Mouse (Mus musculus) liver, embryonic 14.5 days (tissue): ENCODE results near the gene Nudt1. TPM values are rescaled to one million over a fixed set of nuclear protein-coding genes. Genes with fewer than 3 reads are reported as not detected.

ENCODE experiments used
- ATAC-seq: fragments of 200-750 bp; cut with Nextera tagmentation; 2 replicates; pipeline ENCODE4 v1.8.0; 2017; ENCODE audit warnings: moderate number of reproducible peaks, mild to moderate bottlenecking, moderate library complexity; ENCODE audit not compliant: insufficient read depth
- DNase-seq, 3 experiments: peaks; one replicate each; pipeline ENCODE4 v3.0.0-alpha.2; 2012 to 2013; ENCODE audit warnings: low read depth in 3 of 3, low spot score in 3 of 3
- H3K27ac ChIP-seq: fragments of 300-500 bp; sonication (generic); 2 replicates; pipeline ENCODE4 v1.5.1; 2014; ENCODE audit warnings: moderate library complexity, mild to moderate bottlenecking, control low read depth, inconsistent platforms
- H3K27me3 ChIP-seq: fragments of 300-500 bp; sonication (generic); 2 replicates; pipeline ENCODE4 v1.6.1; 2014; ENCODE audit warnings: mild to moderate bottlenecking, low read length, moderate library complexity; ENCODE audit not compliant: control insufficient read depth, insufficient read depth
- H3K36me3 ChIP-seq: fragments of 300-500 bp; sonication (generic); replicated peaks from 2 replicates; pipeline ENCODE4 v1.6.1; 2014; ENCODE audit warnings: low read depth; ENCODE audit not compliant: control insufficient read depth, insufficient read depth
- H3K4me1 ChIP-seq, 2 experiments: fragments of 200-500 bp in 1 of 2; fragments of 300-500 bp in 1 of 2; sonication (generic) in 1 of 2; replicated peaks; 2 replicates each; pipeline ENCODE4 v1.6.1; 2012 to 2014; ENCODE audit warnings: antibody characterized with exemption in 1 of 2, inconsistent platforms in 1 of 2, low read length in 1 of 2; ENCODE audit not compliant: control insufficient read depth in 2 of 2, insufficient read depth in 2 of 2
- H3K4me2 ChIP-seq: fragments of 300-500 bp; sonication (generic); 2 replicates; pipeline ENCODE4 v1.6.1; 2014; ENCODE audit warnings: low read depth, mild to moderate bottlenecking, control low read depth, moderate library complexity
- H3K4me3 ChIP-seq, 2 experiments: fragments of 200-500 bp in 1 of 2; fragments of 300-500 bp in 1 of 2; sonication (generic) in 1 of 2; 2 replicates each; pipeline ENCODE4 v1.5.1; 2012 to 2014; ENCODE audit warnings: low read depth in 2 of 2, low read length in 2 of 2, mild to moderate bottlenecking in 2 of 2, control low read depth in 1 of 2, inconsistent platforms in 1 of 2, moderate library complexity in 1 of 2; ENCODE audit not compliant: insufficient read depth in 1 of 2
- H3K9ac ChIP-seq: fragments of 300-500 bp; sonication (generic); replicated peaks from 2 replicates; pipeline ENCODE4 v1.6.1; 2014; ENCODE audit warnings: mild to moderate bottlenecking, control low read depth, moderate library complexity
- H3K9me3 ChIP-seq: fragments of 300-500 bp; sonication (generic); 2 replicates; pipeline ENCODE4 v1.6.1; 2016; ENCODE audit warnings: low read length, mixed read lengths; ENCODE audit not compliant: control insufficient read depth
- CTCF ChIP-seq: IDR thresholded peaks from 2 replicates; pipeline ENCODE4 v1.5.1; 2016; ENCODE audit warnings: antibody characterized with exemption, low read depth, control low read depth
- EP300 ChIP-seq: IDR thresholded peaks from 2 replicates; pipeline ENCODE4 v1.6.1; 2016; ENCODE audit warnings: antibody characterized with exemption, low read depth
- WGBS: fragments of 180-500 bp; shearing (Covaris S2); extraction: QIAGEN DNeasy Blood & Tissue Kit; methylation state at CpG from one replicate; pipeline ENCODE4 v1.1.7; 2014; ENCODE audit not compliant: insufficient replicate concordance; 5-methylcytosine and 5-hydroxymethylcytosine counted together
- polyA plus RNA-seq, 2 experiments: library from polyadenylated mRNA; depleted of rRNA in 1 of 2; stranded (reverse) in 1 of 2; unstranded in 1 of 2; fragments of >200 nt; fragmentation: Nextera tagmentation in 1 of 2; extraction: Ambion mirVana in 1 of 2; gene quantifications; 2 replicates each; pipeline versions ENCODE4 v1.2.1 to v1.2.3; 2012 to 2014

Gene Nudt1
- polyA plus RNA-seq, 2 experiments, result 18.4 to 23.2 TPM

DNA sequence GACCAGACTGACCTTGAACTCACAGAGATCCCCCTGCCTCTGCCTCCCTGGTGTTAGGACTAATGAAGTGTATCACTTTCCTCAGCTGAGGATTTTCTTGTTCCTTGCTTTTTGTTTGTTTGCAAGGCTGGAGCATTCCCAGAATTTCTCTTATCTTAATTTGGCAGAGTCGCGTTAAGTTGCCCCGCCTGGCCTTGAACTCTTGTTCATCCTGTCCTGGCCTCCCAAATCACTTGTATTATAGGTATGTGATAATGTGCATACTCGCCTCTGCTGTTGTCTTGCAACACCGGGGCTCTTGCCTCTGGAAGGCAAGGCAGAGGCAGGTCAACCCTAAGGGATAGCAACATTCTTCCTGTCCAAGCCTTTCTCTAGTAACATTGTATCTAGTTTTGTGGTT is 2.6 kb downstream of the Nudt1 start:
- TF ChIP-seq CTCF (no peak), EP300 (no peak)
- ATAC-seq (no peak), DNase-seq (peak in 1 of 3 experiments; percentile 44)
- Histone ChIP-seq H3K27me3 (no peaks in the 10 kb centered on the region), H3K4me1 (peaks cover 18% of the 10 kb centered on the region in 2 experiments), H3K9ac (peak overlapping the region; percentile 27; the same call in 1 of the 2 replicates), H3K4me2 (peak overlapping the region; percentile 18; the same call in 1 of the 2 replicates), H3K4me3 (no peak overlapping the region), H3K27ac (no peak overlapping the region), H3K9me3 (no peaks in the 10 kb centered on the region), H3K36me3 (no peaks in the 10 kb centered on the region; the same call in 1 of the 2 replicates)
- 42% methylated on average over 5 of the region's 5 CpGs for WGBS

DNA sequence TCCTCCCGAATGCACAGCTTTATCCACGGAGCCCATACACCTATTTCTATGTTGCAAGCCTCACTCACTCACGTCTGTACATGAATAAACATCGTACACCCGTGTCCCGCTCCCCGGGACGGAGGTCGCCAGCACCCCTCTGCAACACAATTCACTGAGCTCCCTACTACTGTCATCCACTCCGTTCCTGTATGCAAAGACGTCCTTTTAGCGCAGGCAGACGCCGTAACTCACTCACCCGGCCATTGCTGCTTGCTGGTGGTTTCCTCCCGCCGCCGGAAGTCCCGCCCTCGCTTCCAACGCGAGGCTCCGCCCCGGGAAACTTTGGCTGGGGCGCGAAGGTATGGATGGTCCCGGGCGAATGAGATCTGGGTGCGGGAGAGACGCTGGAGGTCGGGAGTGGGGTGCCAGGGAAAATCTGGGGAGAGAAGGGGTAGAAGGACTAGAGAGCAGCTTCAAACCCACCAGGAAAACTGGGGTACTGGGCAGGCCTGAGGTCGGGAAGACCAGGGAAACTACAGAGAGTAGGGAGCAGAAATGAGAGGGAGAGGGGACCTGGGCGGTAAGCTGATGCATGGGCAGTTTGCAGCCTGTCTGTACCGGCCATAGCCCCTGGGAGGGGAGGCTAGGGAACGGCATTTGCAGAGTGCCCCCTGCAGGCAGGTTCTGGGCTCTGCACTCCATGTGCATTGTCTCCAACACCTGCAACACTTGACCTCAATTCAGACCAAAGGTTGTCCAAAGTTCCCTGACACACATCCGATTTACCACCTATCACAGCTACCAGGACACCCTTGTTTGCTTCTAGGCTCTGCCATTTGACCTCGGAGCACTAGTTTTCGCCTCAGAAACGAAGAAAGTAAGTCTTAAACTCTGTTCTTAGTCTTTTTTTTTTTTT is 10.4 kb downstream of the Nudt1 start, which contains the start of gene Mrm2:
Gene Mrm2 (minus strand): TSS at position 284 of the 898 bp plus-strand sequence.
- no peak for TF ChIP-seq EP300
- TF ChIP-seq CTCF, result peak; percentile 97
- ATAC-seq, result peak; percentile 87
- Histone ChIP-seq H3K4me3 (peak within 1 kb of the TSS; percentile 69 to 93), H3K4me1 (peaks cover 13 to 16% of the 10 kb centered on the region in 2 experiments), H3K27ac (peak within 1 kb of the TSS; percentile 84), H3K9ac (peak within 1 kb of the TSS; percentile 88), H3K4me2 (peak within 1 kb of the TSS; percentile 98), H3K9me3 (no peaks in the 10 kb centered on the region), H3K27me3 (no peaks in the 10 kb centered on the region), H3K36me3 (no peaks in the 10 kb centered on the region; the same call in 1 of the 2 replicates)
- under 1% methylated on average over 39 of the region's 39 CpGs for WGBS
- peak; percentile 63 to 77 (median 66) for DNase-seq

DNA sequence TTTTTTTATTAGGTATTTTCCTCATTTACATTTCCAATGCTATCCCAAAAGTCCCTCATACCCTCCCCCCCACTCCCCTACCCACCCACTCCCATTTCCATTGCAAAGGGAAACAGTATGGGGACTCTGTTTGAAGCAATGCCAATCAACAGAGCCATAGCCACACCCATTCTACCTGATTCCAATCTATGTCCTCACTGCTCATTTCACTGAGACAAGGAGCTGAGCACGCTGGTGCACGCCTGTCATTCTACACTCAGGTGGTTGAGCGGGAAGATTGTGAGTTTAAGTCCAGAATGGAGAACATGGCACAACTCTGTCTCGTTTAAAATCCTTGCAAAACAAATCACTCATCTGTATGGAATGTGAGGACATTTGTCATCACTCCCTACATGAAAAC is 11.1 kb downstream of the Nudt1 start:
- peaks cover 13 to 16% of the 10 kb centered on the region in 2 experiments for H3K4me1 ChIP-seq
- no peaks in the 10 kb centered on the region for H3K27me3 ChIP-seq
- peak in 2 of 3 experiments; percentile 26 to 32 for DNase-seq
- no peak overlapping the region for H3K9ac ChIP-seq
- ATAC-seq, result peak; percentile 53
- TF ChIP-seq CTCF, result no peak
- no peak for TF ChIP-seq EP300
- no peaks in the 10 kb centered on the region; the same call in 1 of the 2 replicates for H3K36me3 ChIP-seq
- WGBS, result 28% methylated on average over 4 of the region's 4 CpGs
- peak overlapping the region; percentile 98 for H3K4me2 ChIP-seq
- peak overlapping the region; percentile 84 for H3K27ac ChIP-seq
- peak overlapping the region in 1 of 2 experiments; percentile 69; a peak in 1 of 4 replicates for H3K4me3 ChIP-seq
- H3K9me3 ChIP-seq, result no peaks in the 10 kb centered on the region

DNA sequence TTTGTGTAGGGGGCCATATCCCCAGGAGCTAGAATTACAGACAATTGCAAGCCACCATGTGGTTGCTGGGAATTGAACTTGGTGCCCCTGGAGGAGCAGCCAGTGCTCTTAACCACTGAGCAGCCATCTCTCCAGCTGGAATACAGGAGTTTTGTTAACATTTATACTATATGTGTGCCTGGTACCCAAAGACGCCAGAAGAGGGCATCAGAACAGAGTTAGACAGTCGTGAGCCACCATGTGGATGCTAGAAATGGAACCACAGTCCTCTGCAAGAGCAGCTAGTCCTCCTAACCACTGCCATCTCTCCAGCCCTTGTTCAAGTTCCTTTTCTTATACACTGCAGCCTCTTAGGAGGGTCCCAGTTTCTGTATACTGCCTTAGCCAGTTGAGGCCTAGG is 12.2 kb downstream of the Nudt1 start:
- H3K27ac ChIP-seq, result no peak overlapping the region
- no peaks in the 10 kb centered on the region for H3K9me3 ChIP-seq
- no peak overlapping the region for H3K4me2 ChIP-seq
- no peak overlapping the region for H3K9ac ChIP-seq
- no peaks in the 10 kb centered on the region; the same call in 1 of the 2 replicates for H3K36me3 ChIP-seq
- H3K4me3 ChIP-seq, result no peak overlapping the region
- ATAC-seq (no peak), DNase-seq (no peak)
- 26% methylated on average over 2 of the region's 2 CpGs for WGBS
- TF ChIP-seq CTCF (peak; percentile 55), EP300 (no peak)
- peaks cover 13 to 16% of the 10 kb centered on the region in 2 experiments for H3K4me1 ChIP-seq
- no peaks in the 10 kb centered on the region for H3K27me3 ChIP-seq

DNA sequence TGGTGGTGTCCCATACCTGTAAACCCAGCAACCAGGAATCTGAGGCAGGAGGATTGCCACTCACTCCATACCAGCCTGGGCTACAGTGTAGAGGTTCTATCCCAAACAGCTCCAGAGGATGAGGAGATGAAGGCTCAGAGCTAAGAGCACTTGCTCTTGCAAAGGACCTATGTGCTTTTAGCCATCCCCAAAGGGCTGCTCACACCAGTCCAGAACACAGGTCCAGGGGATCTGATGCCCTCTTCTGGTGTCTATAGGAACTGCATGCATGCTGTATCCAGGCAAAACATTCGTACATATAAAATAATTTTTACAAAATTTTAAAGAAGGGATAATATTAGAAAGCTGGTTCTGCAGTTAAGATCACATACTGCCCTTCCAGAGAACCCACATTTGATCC is 15.2 kb downstream of the Nudt1 start:
- Histone ChIP-seq H3K4me1 (peaks cover 8 to 10% of the 10 kb centered on the region in 2 experiments), H3K4me2 (no peak overlapping the region), H3K36me3 (no peaks in the 10 kb centered on the region), H3K27me3 (no peaks in the 10 kb centered on the region), H3K9me3 (no peaks in the 10 kb centered on the region), H3K4me3 (no peak overlapping the region), H3K9ac (no peak overlapping the region), H3K27ac (no peak overlapping the region)
- TF ChIP-seq EP300 (no peak), CTCF (peak; percentile 88)
- ATAC-seq, result no peak
- 66% methylated on average over 1 of the region's 1 CpGs for WGBS
- no peak for DNase-seq
